In genomic region chr11:90030557-90030956, GRCm38 (mm10) we compare ENCODE assay signal across 7 mouse cellular contexts. TPM values are rescaled to one million over a fixed set of nuclear protein-coding genes. Genes with fewer than 3 reads are reported as not detected.
DNase-seq lines count a peak whose midpoint lies in the region; ATAC-seq lines count a peak whose summit lies in the region.

No protein-coding gene starts in this region.

- H3K4me1 ChIP-seq in limb, embryonic 15.5 days, result peaks cover 38% of the 10 kb centered on the region
- peaks cover 16% of the 10 kb centered on the region for H3K4me1 ChIP-seq in midbrain, embryonic 16.5 days (ENCODE audit: control insufficient read depth, insufficient read depth, low read length)

- H3K27me3 ChIP-seq in limb, embryonic 15.5 days, result peaks cover 3% of the 10 kb centered on the region; the same call in 1 of the 2 replicates
- peaks cover 12% of the 10 kb centered on the region for H3K27me3 ChIP-seq in midbrain, embryonic 16.5 days (ENCODE audit: control insufficient read depth, insufficient read depth, low read depth, low read length)

- WGBS in limb, embryonic 15.5 days, result 0% methylated on average over 15 of the region's 15 CpGs
- WGBS in midbrain, embryonic 16.5 days, result 2% methylated on average over 15 of the region's 15 CpGs

- peak; percentile 42; the same call in 1 of the 2 replicates for ATAC-seq in common myeloid progenitor, adult 5-6 weeks (replicated peaks; ENCODE audit: low read depth, poor library complexity, severe bottlenecking)
- ATAC-seq in limb, embryonic 15.5 days (ENCODE audit: insufficient number of reproducible peaks, low FRiP score, low TSS enrichment, low read depth), result no peak
- 0 out of 2 replicates have a peak, but pooled peaks have one; percentile 48 for ATAC-seq in midbrain, embryonic 16.5 days

- peak overlapping the region; percentile 43; the same call in 1 of the 2 replicates for H3K27ac ChIP-seq in limb, embryonic 15.5 days
- H3K27ac ChIP-seq in midbrain, embryonic 16.5 days (ENCODE audit: low read length), result no peak overlapping the region

- no peaks in the 10 kb centered on the region for H3K9me3 ChIP-seq in limb, embryonic 15.5 days
- H3K9me3 ChIP-seq in midbrain, embryonic 16.5 days (replicated peaks; ENCODE audit: control insufficient read depth, low read length, poor library complexity, severe bottlenecking), result no peaks in the 10 kb centered on the region

- H3K4me3 ChIP-seq in limb, embryonic 15.5 days, result peak overlapping the region; percentile 44
- peak overlapping the region; percentile 33 for H3K4me3 ChIP-seq in midbrain, embryonic 16.5 days (ENCODE audit: low read depth, low read length)

- peak; percentile 73 for DNase-seq in R1 (ENCODE audit: low read depth, low spot score)
- DNase-seq in heart, adult 18-20 months, result peak; percentile 71 to 76
- peak; percentile 34 for DNase-seq in kidney, adult 11 months
- peak; percentile 32 for DNase-seq in yolk sac, embryonic 10.5 days (ENCODE audit: low spot score)

- H3K36me3 ChIP-seq in limb, embryonic 15.5 days, result no peaks in the 10 kb centered on the region
- H3K36me3 ChIP-seq in midbrain, embryonic 16.5 days (ENCODE audit: control insufficient read depth, insufficient read depth, low read length), result no peaks in the 10 kb centered on the region

- peak overlapping the region; percentile 54 for H3K4me2 ChIP-seq in limb, embryonic 15.5 days
- H3K4me2 ChIP-seq in midbrain, embryonic 16.5 days (ENCODE audit: low read length), result peak overlapping the region; percentile 50

- H3K9ac ChIP-seq in limb, embryonic 15.5 days, result no peak overlapping the region
- H3K9ac ChIP-seq in midbrain, embryonic 16.5 days (ENCODE audit: low read depth, low read length), result peak overlapping the region; percentile 41; the same call in 1 of the 2 replicates

RNA-seq across cellular contexts. Expression of gene Tmem100, which starts 0.4 kb away (rescaled TPM):
- 0.27 TPM in 1 of 2 replicates, not detected in the other for total RNA-seq in common myeloid progenitor, adult 5-6 weeks (2017)
- total RNA-seq in heart, adult 18-20 months (2021), result 10 to 100 TPM in 1 of 2 experiments, 1 to 10 TPM in 1; 9.8 to 15.2 TPM
- polyA plus RNA-seq in limb, embryonic 15.5 days (2015; fragmentation: Nextera tagmentation; extraction: Ambion mirVana), result 23.5 and 24.4 TPM in 2 replicates
- polyA plus RNA-seq in midbrain, embryonic 16.5 days (2015; fragmentation: Nextera tagmentation; extraction: Ambion mirVana), result 8.6 and 12.9 TPM in 2 replicates

RNA-seq across cellular contexts. Expression of gene Pctp, which starts 27.9 kb away (rescaled TPM):
- 31.2 and 31.8 TPM in 2 replicates for total RNA-seq in common myeloid progenitor, adult 5-6 weeks (2017)
- total RNA-seq in heart, adult 18-20 months (2021), result 1 to 10 TPM; 4.0 to 4.7 TPM
- polyA plus RNA-seq in limb, embryonic 15.5 days (2015; fragmentation: Nextera tagmentation; extraction: Ambion mirVana), result 4.0 and 4.7 TPM in 2 replicates
- 0.87 and 0.88 TPM in 2 replicates for polyA plus RNA-seq in midbrain, embryonic 16.5 days (2015; fragmentation: Nextera tagmentation; extraction: Ambion mirVana)
